Mouse (Mus musculus) gastrocnemius, adult 18-20 months (tissue): ENCODE measurements at regions not wholly inside any gene's neighbourhood (a gene's known extent, or its start where the extent isn't known, plus 50 kb on each side); places are given as distances from the start of the nearest gene placed in this dataset.

Source experiments
- DNase-seq: peaks from one replicate; pipeline ENCODE4 v3.0.0; 2021; ENCODE audit warnings: low spot score

GRCm38 (mm10) chr11:20882756-20883155, 51.9 kb upstream of the Lgalsl start:
- no peak for DNase-seq

- DNase-seq, result no peak
Measured at GRCm38 (mm10) chr11:20883907-20884306, 53.1 kb upstream of the Lgalsl start.

GRCm38 (mm10) chr11:20887044-20887443, 56.2 kb upstream of the Lgalsl start:
- no peak for DNase-seq

GRCm38 (mm10) chr11:20890479-20890878, 59.6 kb upstream of the Lgalsl start:
- no peak for DNase-seq

GRCm38 (mm10) chr11:20891711-20892110, 60.9 kb upstream of the Lgalsl start:
- DNase-seq, result no peak

GRCm38 (mm10) chr11:20896277-20897123, 65.6 kb upstream of the Lgalsl start:
- DNase-seq, result peak; percentile 60

- DNase-seq, result no peak
Measured at GRCm38 (mm10) chr11:20897468-20897867, 66.6 kb upstream of the Lgalsl start.

GRCm38 (mm10) chr11:20898558-20898957, 67.7 kb upstream of the Lgalsl start:
- no peak for DNase-seq

- no peak for DNase-seq
Measured at GRCm38 (mm10) chr11:20899766-20900165, 68.9 kb upstream of the Lgalsl start.

- no peak for DNase-seq
Measured at GRCm38 (mm10) chr11:20902001-20902400, 71.1 kb upstream of the Lgalsl start.

- no peak for DNase-seq
Measured at GRCm38 (mm10) chr11:20902910-20903309, 72.1 kb upstream of the Lgalsl start.

GRCm38 (mm10) chr11:20907996-20908395, 77.1 kb upstream of the Lgalsl start:
- DNase-seq, result no peak

GRCm38 (mm10) chr11:20908471-20908870, 77.6 kb upstream of the Lgalsl start:
- no peak for DNase-seq

- DNase-seq, result no peak
Measured at GRCm38 (mm10) chr11:20913042-20913441, 82.2 kb upstream of the Lgalsl start.

GRCm38 (mm10) chr11:20913598-20914296, 82.9 kb upstream of the Lgalsl start:
- peak; percentile 84 for DNase-seq

- DNase-seq, result no peak
Measured at GRCm38 (mm10) chr11:20914297-20914997, 83.6 kb upstream of the Lgalsl start.

- peak; percentile 36 for DNase-seq
Measured at GRCm38 (mm10) chr11:20915182-20915602, 84.3 kb upstream of the Lgalsl start.

GRCm38 (mm10) chr11:20915687-20916432, 85.0 kb upstream of the Lgalsl start:
- no peak for DNase-seq

GRCm38 (mm10) chr11:20916473-20916911, 85.6 kb upstream of the Lgalsl start:
- no peak for DNase-seq

GRCm38 (mm10) chr11:20916961-20917360, 86.1 kb upstream of the Lgalsl start:
- DNase-seq, result no peak

- no peak for DNase-seq
Measured at GRCm38 (mm10) chr11:20917483-20917882, 86.6 kb upstream of the Lgalsl start.
